Mouse (Mus musculus) E14TG2a.4 (cell line): ENCODE measurements around the gene Rmnd1.

ENCODE experiments used
- H3K27me3 ChIP-seq: 2 replicates; pipeline ENCODE4 v1.6.1; 2014; ENCODE audit warnings: low read length, control low read depth; ENCODE audit not compliant: insufficient read depth
- H3K36me3 ChIP-seq: 2 replicates; pipeline ENCODE4 v1.6.1; 2014; ENCODE audit warnings: low read length, control low read depth; ENCODE audit not compliant: insufficient read depth
- H3K4me1 ChIP-seq: replicated peaks from 2 replicates; pipeline ENCODE4 v1.6.1; 2014; ENCODE audit warnings: low read depth, low read length, control low read depth
- H3K4me3 ChIP-seq: replicated peaks from 2 replicates; pipeline ENCODE4 v1.5.1; 2014; ENCODE audit warnings: mild to moderate bottlenecking, low read length
- H3K9me3 ChIP-seq: 2 replicates; pipeline ENCODE4 v1.6.1; 2014; ENCODE audit warnings: low read length, control low read depth
- CTCF ChIP-seq: conservative IDR thresholded peaks from 2 replicates; pipeline ENCODE4 v1.5.1; 2014; ENCODE audit warnings: low read length
- NANOG ChIP-seq: IDR thresholded peaks from 2 replicates; pipeline ENCODE4 v1.6.1; 2014; ENCODE audit warnings: borderline replicate concordance, low read length, mixed read lengths
- POU5F1 ChIP-seq: IDR thresholded peaks from 2 replicates; pipeline ENCODE4 v1.6.1; 2014; ENCODE audit warnings: low read length, borderline replicate concordance

Rmnd1 gene

DNA sequence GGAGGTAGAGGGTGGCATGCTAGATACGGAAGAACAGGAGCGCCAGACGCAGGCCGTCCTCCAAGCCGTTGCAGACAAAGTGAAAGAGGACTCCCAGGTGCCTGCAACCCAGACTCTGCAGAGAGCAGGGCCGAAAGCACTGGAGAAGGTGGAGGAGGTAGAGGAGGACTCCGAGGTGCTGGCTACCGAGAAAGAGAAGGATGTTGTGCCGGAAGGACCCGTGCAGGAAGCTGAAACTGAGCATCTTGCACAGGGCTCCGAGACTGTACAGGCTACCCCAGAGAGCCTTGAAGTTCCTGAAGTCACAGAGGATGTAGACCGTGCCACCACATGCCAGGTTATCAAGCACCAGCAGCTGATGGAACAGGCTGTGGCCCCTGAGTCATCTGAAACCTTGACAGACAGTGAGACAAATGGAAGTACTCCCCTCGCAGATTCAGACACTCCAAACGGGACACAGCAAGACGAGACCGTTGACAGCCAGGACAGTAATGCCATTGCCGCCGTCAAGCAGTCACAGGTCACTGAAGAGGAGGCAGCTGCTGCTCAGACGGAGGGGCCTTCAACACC lies 76.2 kb downstream of the Rmnd1 start:
- peaks cover 90% of the 10 kb centered on the region for H3K36me3 ChIP-seq
- TF ChIP-seq POU5F1: no peak
- TF ChIP-seq NANOG: no peak
- H3K4me3 ChIP-seq: 0 out of 2 replicates have a peak overlapping the region, but pooled peaks have one; percentile 57
- peaks cover 64% of the 10 kb centered on the region for H3K4me1 ChIP-seq
- H3K9me3 ChIP-seq: no peaks in the 10 kb centered on the region
- no peaks in the 10 kb centered on the region for H3K27me3 ChIP-seq

DNA sequence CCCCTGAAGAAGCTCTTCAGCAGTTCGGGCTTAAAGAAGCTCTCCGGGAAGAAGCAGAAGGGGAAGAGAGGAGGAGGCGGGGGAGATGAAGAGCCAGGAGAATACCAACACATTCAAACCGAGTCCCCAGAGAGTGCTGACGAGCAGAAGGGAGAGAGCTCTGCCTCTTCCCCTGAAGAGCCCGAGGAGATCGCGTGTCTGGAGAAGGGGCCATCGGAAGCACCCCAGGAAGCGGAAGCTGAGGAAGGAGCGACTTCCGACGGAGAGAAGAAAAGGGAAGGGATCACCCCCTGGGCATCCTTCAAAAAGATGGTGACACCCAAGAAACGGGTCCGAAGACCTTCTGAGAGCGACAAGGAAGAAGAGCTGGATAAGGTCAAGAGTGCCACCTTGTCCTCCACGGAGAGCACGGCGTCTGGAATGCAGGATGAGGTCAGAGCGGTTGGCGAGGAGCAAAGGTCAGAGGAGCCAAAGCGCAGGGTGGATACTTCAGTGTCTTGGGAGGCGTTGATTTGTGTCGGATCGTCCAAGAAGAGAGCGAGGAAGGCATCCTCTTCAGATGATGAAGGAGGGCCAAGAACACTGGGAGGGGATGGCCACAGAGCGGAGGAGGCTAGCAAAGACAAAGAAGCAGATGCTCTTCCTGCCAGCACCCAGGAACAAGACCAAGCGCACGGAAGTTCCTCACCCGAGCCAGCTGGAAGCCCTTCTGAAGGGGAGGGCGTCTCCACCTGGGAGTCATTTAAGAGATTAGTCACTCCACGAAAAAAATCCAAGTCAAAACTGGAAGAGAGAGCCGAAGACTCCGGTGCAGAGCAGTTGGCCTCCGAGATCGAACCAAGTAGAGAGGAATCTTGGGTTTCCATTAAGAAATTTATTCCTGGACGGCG lies 77.6 kb downstream of the Rmnd1 start:
- Histone ChIP-seq H3K36me3 (peaks cover 82% of the 10 kb centered on the region), H3K4me3 (peak overlapping the region; percentile 57), H3K27me3 (no peaks in the 10 kb centered on the region), H3K4me1 (peaks cover 75% of the 10 kb centered on the region), H3K9me3 (no peaks in the 10 kb centered on the region)
- no peak for TF ChIP-seq POU5F1
- TF ChIP-seq NANOG: no peak
- no peak for TF ChIP-seq CTCF
